Comparison of ENCODE assay signal across 8 mouse cellular contexts in the genomic region with DNA sequence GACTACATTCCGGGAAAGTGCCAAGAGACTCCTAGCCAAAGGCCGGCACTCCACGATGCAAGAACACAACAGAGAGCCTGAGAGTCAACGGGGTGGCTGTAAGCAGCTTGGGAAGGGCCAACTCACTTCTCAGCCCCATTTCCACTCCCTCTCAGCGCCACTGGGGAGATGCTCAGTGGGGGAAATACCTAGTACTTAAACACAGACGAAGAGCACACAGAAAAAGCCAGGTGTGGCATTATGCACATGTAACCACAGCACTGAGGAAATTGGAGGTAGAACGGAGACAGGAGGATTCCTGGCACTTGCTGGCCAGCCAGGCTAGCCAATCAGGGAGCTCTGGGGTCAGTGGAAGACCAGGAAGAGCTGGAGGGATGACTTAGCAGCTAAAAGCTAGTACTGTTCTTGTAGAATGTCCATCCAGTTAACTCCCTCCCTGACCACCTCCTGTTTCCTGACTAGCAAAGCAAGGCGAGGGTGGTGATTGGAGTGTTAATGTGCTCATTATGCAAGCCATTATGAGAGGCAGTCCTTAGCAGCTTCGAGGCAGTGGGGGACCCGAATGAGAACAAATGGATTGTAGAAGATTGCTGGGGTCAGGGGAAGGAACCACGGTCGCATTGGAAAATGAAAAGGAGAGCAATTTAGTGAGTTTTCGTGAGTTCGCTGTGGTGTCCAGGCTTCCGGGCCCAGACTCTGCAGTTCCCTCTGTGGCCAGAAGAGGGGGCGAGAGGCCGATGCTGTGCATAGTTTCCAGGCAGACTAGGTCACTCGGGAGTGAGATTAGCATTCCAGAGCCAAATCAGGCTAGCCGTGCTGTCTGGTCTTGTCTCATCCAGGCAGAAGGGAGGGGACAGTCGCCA. TPM values are rescaled to one million over a fixed set of nuclear protein-coding genes. Genes with fewer than 3 reads are reported as not detected.
DNase-seq lines count a peak whose midpoint lies in the region; ATAC-seq lines count a peak whose summit lies in the region.

No protein-coding gene starts in this region.

- H3K4me2 ChIP-seq in hindbrain, embryonic 11.5 days (replicated peaks; ENCODE audit: low read depth, low read length) = peak overlapping the region; percentile 31

- H3K4me3 ChIP-seq in hindbrain, embryonic 11.5 days (ENCODE audit: low read depth, low read length) = 0 out of 2 replicates have a peak overlapping the region, but pooled peaks have one; percentile 2

- peaks cover 7% of the 10 kb centered on the region; the same call in 1 of the 2 replicates for H3K4me1 ChIP-seq in hindbrain, embryonic 11.5 days (replicated peaks; ENCODE audit: control insufficient read depth, insufficient read depth, low read length)

- DNase-seq in Muller cell, postnatal 12 days (ENCODE audit: inconsistent ontology term) = peak; percentile 87
- peak; percentile 96 to 98 for DNase-seq in cerebellum, postnatal 10 days
- DNase-seq in frontal cortex, adult 2 months (ENCODE audit: extremely low spot score in 1 of 2, low spot score in 1 of 2) = peak; percentile 68 to 95
- peak; percentile 94 for DNase-seq in hindbrain, embryonic 11.5 days (ENCODE audit: low spot score)
- DNase-seq in layer of hippocampus, postnatal 10 days (ENCODE audit: low spot score in 2 of 2) = peak; percentile 95 to 98
- DNase-seq in lung, postnatal 10 days = peak; percentile 93
- peak; percentile 83 for DNase-seq in retina, adult 2 months (ENCODE audit: low read depth, low spot score)
- DNase-seq in thymus, postnatal 25 days = peak; percentile 83

- no peaks in the 10 kb centered on the region for H3K27me3 ChIP-seq in hindbrain, embryonic 11.5 days (ENCODE audit: control insufficient read depth, insufficient read depth, low read length)

- WGBS in hindbrain, embryonic 11.5 days = 10% methylated on average over 20 of the region's 20 CpGs

- H3K9ac ChIP-seq in hindbrain, embryonic 11.5 days (ENCODE audit: low read depth, low read length) = peak overlapping the region; percentile 49

- no peaks in the 10 kb centered on the region for H3K9me3 ChIP-seq in hindbrain, embryonic 11.5 days (ENCODE audit: control insufficient read depth, low read length)

- H3K27ac ChIP-seq in hindbrain, embryonic 11.5 days (ENCODE audit: low read depth, low read length) = peak overlapping the region; percentile 86

- ATAC-seq in hindbrain, embryonic 11.5 days (ENCODE audit: low FRiP score) = peak; percentile 90

- peaks cover 6% of the 10 kb centered on the region for H3K36me3 ChIP-seq in hindbrain, embryonic 11.5 days (ENCODE audit: control insufficient read depth, insufficient read depth, low read length)

RNA-seq across cellular contexts. Expression of gene Srrm3, which starts 12.5 kb away (rescaled TPM):
- polyA plus RNA-seq in frontal cortex, adult 2 months (2012; rRNA removed) = 90.2 and 94.9 TPM in 2 replicates
- 33.2 and 39.8 TPM in 2 replicates for polyA plus RNA-seq in hindbrain, embryonic 11.5 days (2014; fragmentation: Nextera tagmentation; extraction: Ambion mirVana)
- 10 to 100 TPM; 62.6 to 72.2 TPM for total RNA-seq in layer of hippocampus, postnatal 10 days (2021)

RNA-seq across cellular contexts. Expression of gene Mdh2, which starts 15.9 kb away (rescaled TPM):
- polyA plus RNA-seq in frontal cortex, adult 2 months (2012; rRNA removed) = 500 and 513 TPM in 2 replicates
- polyA plus RNA-seq in hindbrain, embryonic 11.5 days (2014; fragmentation: Nextera tagmentation; extraction: Ambion mirVana) = 620 and 621 TPM in 2 replicates
- total RNA-seq in layer of hippocampus, postnatal 10 days (2021) = 100 to 1,000 TPM; 469 to 476 TPM

RNA-seq across cellular contexts. Expression of gene Styxl1, which starts 16.0 kb away (rescaled TPM):
- polyA plus RNA-seq in frontal cortex, adult 2 months (2012; rRNA removed) = 0.14 TPM in 1 of 2 replicates, not detected in the other
- 0.36 and 0.54 TPM in 2 replicates for polyA plus RNA-seq in hindbrain, embryonic 11.5 days (2014; fragmentation: Nextera tagmentation; extraction: Ambion mirVana)
- total RNA-seq in layer of hippocampus, postnatal 10 days (2021) = under 1 TPM; 0.55 to 0.87 TPM

RNA-seq across cellular contexts. Expression of gene Tmem120a, which starts 50.0 kb away (rescaled TPM):
- polyA plus RNA-seq in frontal cortex, adult 2 months (2012; rRNA removed) = 13.0 and 13.7 TPM in 2 replicates
- 62.5 and 70.0 TPM in 2 replicates for polyA plus RNA-seq in hindbrain, embryonic 11.5 days (2014; fragmentation: Nextera tagmentation; extraction: Ambion mirVana)
- total RNA-seq in layer of hippocampus, postnatal 10 days (2021) = 10 to 100 TPM; 20.9 to 21.9 TPM

Comparison
In these comparisons a context has a peak if more than half of its experiments do, and no peak if none do; other contexts are left out.
1. Peak in every context shown above with its lines: DNase-seq, ATAC-seq, H3K4me3 ChIP-seq and H3K27ac ChIP-seq.